ENCODE assay signal across 8 mouse cellular contexts in genomic region chr1:24679071-24679470, GRCm38 (mm10). TPM values are rescaled to one million over a fixed set of nuclear protein-coding genes. Genes with fewer than 3 reads are reported as not detected.
DNase-seq lines count a peak whose midpoint lies in the region; ATAC-seq and TF ChIP-seq lines count a peak whose summit lies in the region.

No protein-coding gene starts in this region.

- no peak for ATAC-seq in forebrain, embryonic 13.5 days
- no peak; the same call in none of the 2 replicates for ATAC-seq in limb, embryonic 14.5 days (ENCODE audit: low FRiP score, low read depth)
- ATAC-seq in midbrain, postnatal 0 days (ENCODE audit: low FRiP score) = peak; percentile 32

- TF ChIP-seq CTCF in midbrain, postnatal 0 days (IDR thresholded peaks at IDR 0.05) = no peak

- H3K36me3 ChIP-seq in forebrain, embryonic 13.5 days (ENCODE audit: poor library complexity, severe bottlenecking) = no peaks in the 10 kb centered on the region
- no peaks in the 10 kb centered on the region for H3K36me3 ChIP-seq in limb, embryonic 14.5 days (ENCODE audit: control insufficient read depth, insufficient read depth, low read length)
- no peaks in the 10 kb centered on the region for H3K36me3 ChIP-seq in midbrain, postnatal 0 days (ENCODE audit: insufficient read depth, low read length)

- DNase-seq in 3T3-L1 (ENCODE audit: low read depth, low spot score) = peak; percentile 36
- DNase-seq in CD4-positive helper T cell, adult 2 months (ENCODE audit: low read depth, low spot score) = peak; percentile 74
- DNase-seq in limb, embryonic 14.5 days (ENCODE audit: low spot score) = peak; percentile 7
- no peak for DNase-seq in midbrain, postnatal 0 days (ENCODE audit: low spot score)
- DNase-seq in right cerebral cortex, postnatal 4 days = no peak
- DNase-seq in embryo, embryonic 10.5 days (ENCODE audit: low spot score) = no peak
- DNase-seq in thymus, adult 18-20 months = no peak

- no peaks in the 10 kb centered on the region for H3K9me3 ChIP-seq in forebrain, embryonic 13.5 days (replicated peaks)
- no peaks in the 10 kb centered on the region for H3K9me3 ChIP-seq in limb, embryonic 14.5 days (ENCODE audit: control insufficient read depth, low read length)
- 0 out of 2 replicates have a peak, but pooled peaks cover 3% of the 10 kb centered on the region for H3K9me3 ChIP-seq in midbrain, postnatal 0 days (ENCODE audit: low read length)

- peak overlapping the region; percentile 83 for H3K9ac ChIP-seq in forebrain, embryonic 13.5 days
- H3K9ac ChIP-seq in limb, embryonic 14.5 days (ENCODE audit: low read depth, low read length, severe bottlenecking) = peak overlapping the region; percentile 72
- peak overlapping the region; percentile 93 for H3K9ac ChIP-seq in midbrain, postnatal 0 days (replicated peaks; ENCODE audit: low read length, poor library complexity, severe bottlenecking)

- H3K27ac ChIP-seq in forebrain, embryonic 13.5 days = peak overlapping the region; percentile 60
- peak overlapping the region; percentile 59; the same call in 1 of the 2 replicates for H3K27ac ChIP-seq in limb, embryonic 14.5 days (replicated peaks; ENCODE audit: low read depth, low read length)
- H3K27ac ChIP-seq in midbrain, postnatal 0 days (ENCODE audit: low read depth, low read length) = peak overlapping the region; percentile 73

- TF ChIP-seq POLR2A in limb, embryonic 14.5 days (IDR thresholded peaks at IDR 0.05; ENCODE audit: borderline replicate concordance, extremely low read depth, insufficient read depth, insufficient read length) = no peak

- H3K4me2 ChIP-seq in forebrain, embryonic 13.5 days = peak overlapping the region; percentile 65
- H3K4me2 ChIP-seq in limb, embryonic 14.5 days (replicated peaks; ENCODE audit: low read depth, low read length, severe bottlenecking) = peak overlapping the region; percentile 67
- peak overlapping the region; percentile 71 for H3K4me2 ChIP-seq in midbrain, postnatal 0 days (ENCODE audit: low read depth, low read length, poor library complexity, severe bottlenecking)

- H3K4me3 ChIP-seq in forebrain, embryonic 13.5 days = peak overlapping the region; percentile 75
- H3K4me3 ChIP-seq in limb, embryonic 14.5 days (replicated peaks; ENCODE audit: low read length) = peak overlapping the region; percentile 60
- peak overlapping the region; percentile 69 for H3K4me3 ChIP-seq in midbrain, postnatal 0 days (ENCODE audit: low read depth, low read length)

- WGBS in forebrain, embryonic 13.5 days = 3% methylated on average over 13 of the region's 13 CpGs
- 3% methylated on average over 13 of the region's 13 CpGs for WGBS in limb, embryonic 14.5 days
- WGBS in midbrain, postnatal 0 days = 4% methylated on average over 13 of the region's 13 CpGs

- H3K4me1 ChIP-seq in forebrain, embryonic 13.5 days = peaks cover 6% of the 10 kb centered on the region
- no peaks in the 10 kb centered on the region for H3K4me1 ChIP-seq in limb, embryonic 14.5 days (ENCODE audit: control insufficient read depth, insufficient read depth, low read length)
- no peaks in the 10 kb centered on the region for H3K4me1 ChIP-seq in midbrain, postnatal 0 days (ENCODE audit: insufficient read depth, low read length)

- no peaks in the 10 kb centered on the region for H3K27me3 ChIP-seq in forebrain, embryonic 13.5 days
- no peaks in the 10 kb centered on the region for H3K27me3 ChIP-seq in limb, embryonic 14.5 days (ENCODE audit: control insufficient read depth, insufficient read depth, low read length)
- H3K27me3 ChIP-seq in midbrain, postnatal 0 days (ENCODE audit: insufficient read depth, low read length) = no peaks in the 10 kb centered on the region

RNA-seq across cellular contexts. Expression of gene Lmbrd1, which starts 0.6 kb away (rescaled TPM):
- 31.2 and 33.6 TPM in 2 replicates for polyA plus RNA-seq in forebrain, embryonic 13.5 days (2015; fragmentation: Nextera tagmentation; extraction: Ambion mirVana)
- 31.4 and 33.7 TPM in 2 replicates for polyA plus RNA-seq in limb, embryonic 14.5 days (2012; rRNA removed)
- 36.0 and 37.0 TPM in 2 replicates for polyA plus RNA-seq in limb, embryonic 14.5 days (2014; fragmentation: Nextera tagmentation; extraction: Ambion mirVana)
- total RNA-seq in midbrain, postnatal 0 days (2014; rRNA removed) = 28.8 and 43.4 TPM in 2 replicates
- polyA plus RNA-seq in midbrain, postnatal 0 days (2015; fragmentation: Nextera tagmentation; extraction: Ambion mirVana) = 44.5 and 45.1 TPM in 2 replicates

Comparison
In these comparisons a context has a peak if more than half of its experiments do, and no peak if none do; other contexts are left out.
1. DNase-seq: peak in 3T3-L1 (single experiment), CD4-positive helper T cell, adult 2 months (single experiment) and limb, embryonic 14.5 days (single experiment); none in midbrain, postnatal 0 days (single experiment), right cerebral cortex, postnatal 4 days (single experiment), embryo, embryonic 10.5 days (single experiment) and thymus, adult 18-20 months (0 of 2).
2. Peak in every context shown above with its lines, with median percentiles within 50 percentile points of each other: H3K27ac ChIP-seq, H3K4me2 ChIP-seq, H3K4me3 ChIP-seq and H3K9ac ChIP-seq.